Mouse (Mus musculus) G1E (cell line): ENCODE measurements around the gene Sept8. TPM values are rescaled to one million over a fixed set of nuclear protein-coding genes. Genes with fewer than 3 reads are reported as not detected.
"Not testable (repeated sequence)": the region's sequence is repeated elsewhere in the genome, so short reads cannot be mapped to it uniquely, and the experiment has no call there.

ENCODE experiments used
- ATAC-seq: 2 replicates; pipeline ENCODE4 v1.8.0; 2016; ENCODE audit warnings: mild to moderate bottlenecking; ENCODE audit not compliant: insufficient number of reproducible peaks, poor library complexity, low FRiP score, severe bottlenecking; ENCODE audit errors: extremely low read depth
- DNase-seq: peaks from one replicate; pipeline ENCODE4 v3.0.0; 2012; ENCODE audit warnings: low spot score
- H3K27me3 ChIP-seq: 2 replicates; pipeline ENCODE4 v1.6.1; 2012; ENCODE audit warnings: mild to moderate bottlenecking, low read length, inconsistent platforms; ENCODE audit not compliant: insufficient read depth
- H3K36me3 ChIP-seq: replicated peaks from 2 replicates; pipeline ENCODE3; 2012; ENCODE audit warnings: mild to moderate bottlenecking, inconsistent platforms
- H3K4me1 ChIP-seq: 2 replicates; pipeline ENCODE4 v1.6.1; 2012; ENCODE audit warnings: low read depth, low read length, inconsistent platforms, mixed read lengths; ENCODE audit not compliant: insufficient read depth
- H3K4me3 ChIP-seq: 2 replicates; pipeline ENCODE4 v1.5.1; 2012; ENCODE audit warnings: low read depth, mild to moderate bottlenecking, inconsistent platforms, low read length, moderate library complexity, mixed read lengths
- H3K9me3 ChIP-seq: replicated peaks from 2 replicates; pipeline ENCODE4 v1.6.1; 2012; ENCODE audit warnings: inconsistent platforms
- CTCF ChIP-seq: IDR thresholded peaks from 2 replicates; pipeline ENCODE4 v1.5.1; 2012; ENCODE audit warnings: low read depth, low read length, inconsistent platforms, mixed read lengths
- GATA1 ChIP-seq: IDR thresholded peaks from 2 replicates; pipeline ENCODE4 v1.6.1; 2012; ENCODE audit warnings: borderline replicate concordance, low read length, inconsistent platforms, mixed read lengths
- GATA2 ChIP-seq: IDR thresholded peaks from 2 replicates; pipeline ENCODE4 v1.6.1; 2012; ENCODE audit warnings: low read depth, low read length, inconsistent platforms, borderline replicate concordance
- POLR2AphosphoS5 ChIP-seq: IDR thresholded peaks from 2 replicates; pipeline ENCODE4 v1.6.1; 2012; ENCODE audit warnings: low read depth, low read length, inconsistent platforms; ENCODE audit not compliant: insufficient replicate concordance
- TAL1 ChIP-seq: conservative IDR thresholded peaks from 2 replicates; pipeline ENCODE4 v1.6.1; 2012; ENCODE audit warnings: low read depth, low read length, inconsistent platforms, mixed read lengths
- polyA plus RNA-seq: library from polyadenylated mRNA; stranded (reverse); fragments of >175 nt; gene quantifications from 2 replicates; pipeline ENCODE4 v1.2.3, GENCODE M21; 2012
- total RNA-seq, 2 experiments: library from RNA; stranded (forward) in 1 of 2; stranded (reverse) in 1 of 2; fragments of 200-1000 nt in 1 of 2; fragments of >200 nt in 1 of 2; fragmentation: Nextera tagmentation in 1 of 2; gene quantifications; 2 replicates each; pipeline ENCODE4 v1.2.3; 2014 to 2017

Gene Sept8
- total and polyA plus RNA-seq, 3 experiments, result 124 to 186 (median 172) TPM

GRCm38 (mm10) chr11:53543021-53543420 lies 24.0 kb downstream of the Sept8 start:
- Histone ChIP-seq H3K4me3 (no peak overlapping the region), H3K9me3 (no peaks in the 10 kb centered on the region), H3K4me1 (peaks cover 35% of the 10 kb centered on the region), H3K27me3 (no peaks in the 10 kb centered on the region), H3K36me3 (peaks cover 85% of the 10 kb centered on the region)
- no peak for TF ChIP-seq GATA2
- TF ChIP-seq POLR2AphosphoS5, result no peak
- TF ChIP-seq TAL1, result no peak
- TF ChIP-seq CTCF, result no peak
- no peak for TF ChIP-seq GATA1
- ATAC-seq, result no peak
- no peak for DNase-seq

GRCm38 (mm10) chr11:53546271-53546670 lies 27.2 kb downstream of the Sept8 start:
- Histone ChIP-seq H3K4me3 (no peak overlapping the region), H3K4me1 (peaks cover 52% of the 10 kb centered on the region), H3K27me3 (no peaks in the 10 kb centered on the region), H3K36me3 (peaks cover 65% of the 10 kb centered on the region), H3K9me3 (no peaks in the 10 kb centered on the region)
- DNase-seq (no peak), ATAC-seq (no peak)
- TF ChIP-seq CTCF (no peak), GATA2 (no peak), GATA1 (no peak), TAL1 (no peak), POLR2AphosphoS5 (no peak)

GRCm38 (mm10) chr11:53547566-53547965 lies 28.5 kb downstream of the Sept8 start:
- Histone ChIP-seq H3K9me3 (no peaks in the 10 kb centered on the region), H3K27me3 (no peaks in the 10 kb centered on the region), H3K4me3 (peak overlapping the region; percentile 1; the same call in 1 of the 2 replicates), H3K4me1 (peaks cover 47% of the 10 kb centered on the region), H3K36me3 (peaks cover 52% of the 10 kb centered on the region)
- TF ChIP-seq CTCF (no peak), TAL1 (peak; percentile 48)
- ATAC-seq (peak; percentile 66), DNase-seq (no peak)

GRCm38 (mm10) chr11:53548036-53548605 lies 29.1 kb downstream of the Sept8 start:
- ATAC-seq (no peak), DNase-seq (no peak)
- peak overlapping the region; percentile 58; the same call in 1 of the 2 replicates for H3K4me3 ChIP-seq
- no peak for TF ChIP-seq GATA1
- no peak for TF ChIP-seq TAL1
- no peak for TF ChIP-seq CTCF
- H3K9me3 ChIP-seq, result no peaks in the 10 kb centered on the region
- no peaks in the 10 kb centered on the region for H3K27me3 ChIP-seq
- peaks cover 46% of the 10 kb centered on the region for H3K36me3 ChIP-seq
- H3K4me1 ChIP-seq, result peaks cover 47% of the 10 kb centered on the region

- ATAC-seq (no peak), DNase-seq (no peak)
- H3K9me3 ChIP-seq, result no peaks in the 10 kb centered on the region
- H3K27me3 ChIP-seq, result no peaks in the 10 kb centered on the region
- no peak overlapping the region for H3K4me3 ChIP-seq
- peaks cover 23% of the 10 kb centered on the region for H3K36me3 ChIP-seq
- H3K4me1 ChIP-seq, result peaks cover 43% of the 10 kb centered on the region
- TF ChIP-seq TAL1, result no peak
- no peak for TF ChIP-seq GATA1
- TF ChIP-seq GATA2, result no peak
- TF ChIP-seq CTCF, result no peak
- TF ChIP-seq POLR2AphosphoS5, result no peak
Observed at GRCm38 (mm10) chr11:53550714-53551113, 31.7 kb downstream of the Sept8 start.

- Histone ChIP-seq H3K9me3 (no peaks in the 10 kb centered on the region), H3K4me3 (no peak overlapping the region), H3K36me3 (peaks cover 12% of the 10 kb centered on the region), H3K27me3 (no peaks in the 10 kb centered on the region), H3K4me1 (peaks cover 32% of the 10 kb centered on the region)
- ATAC-seq (no peak), DNase-seq (no peak)
- TF ChIP-seq GATA2 (no peak), POLR2AphosphoS5 (no peak), GATA1 (no peak), CTCF (peak; percentile 31; the same call in 1 of the 2 replicates)
Observed at GRCm38 (mm10) chr11:53551754-53552153, 32.7 kb downstream of the Sept8 start.

- ATAC-seq, result not testable (repeated sequence)
Observed at GRCm38 (mm10) chr11:53556529-53556928, 37.5 kb downstream of the Sept8 start.

GRCm38 (mm10) chr11:53557992-53558391 lies 38.9 kb downstream of the Sept8 start:
- ATAC-seq, H3K36me3 ChIP-seq, H3K4me3 ChIP-seq, DNase-seq, H3K27me3 ChIP-seq, H3K9me3 ChIP-seq: not testable (repeated sequence)
- H3K4me1 ChIP-seq, result peaks cover 22% of the 10 kb centered on the region

More at GRCm38 (mm10) chr11:53556529-53556928, 37.5 kb downstream of the Sept8 start:
- not testable (repeated sequence) for H3K4me3 ChIP-seq, H3K27me3 ChIP-seq, H3K36me3 ChIP-seq, DNase-seq, H3K9me3 ChIP-seq
- H3K4me1 ChIP-seq, result peaks cover 10% of the 10 kb centered on the region

GRCm38 (mm10) chr11:53559980-53560379 lies 40.9 kb downstream of the Sept8 start:
- H3K4me1 ChIP-seq, result peaks cover 30% of the 10 kb centered on the region
- DNase-seq, H3K4me3 ChIP-seq, H3K36me3 ChIP-seq, H3K9me3 ChIP-seq, H3K27me3 ChIP-seq, ATAC-seq: not testable (repeated sequence)
